Mouse (Mus musculus) mature B cell (primary cell): Measurements from ENCODE around the gene Wdr77.
"Not testable (repeated sequence)": the region's sequence is repeated elsewhere in the genome, so short reads cannot be mapped to it uniquely, and the experiment has no call there.

Experiments used
- in situ Hi-C: fragments of 300-500 bp; cut with MboI; formaldehyde crosslinking; loops from 2 replicates; pipeline ENCODE4 v1.14.3; 2019

The Wdr77 gene

DNA sequence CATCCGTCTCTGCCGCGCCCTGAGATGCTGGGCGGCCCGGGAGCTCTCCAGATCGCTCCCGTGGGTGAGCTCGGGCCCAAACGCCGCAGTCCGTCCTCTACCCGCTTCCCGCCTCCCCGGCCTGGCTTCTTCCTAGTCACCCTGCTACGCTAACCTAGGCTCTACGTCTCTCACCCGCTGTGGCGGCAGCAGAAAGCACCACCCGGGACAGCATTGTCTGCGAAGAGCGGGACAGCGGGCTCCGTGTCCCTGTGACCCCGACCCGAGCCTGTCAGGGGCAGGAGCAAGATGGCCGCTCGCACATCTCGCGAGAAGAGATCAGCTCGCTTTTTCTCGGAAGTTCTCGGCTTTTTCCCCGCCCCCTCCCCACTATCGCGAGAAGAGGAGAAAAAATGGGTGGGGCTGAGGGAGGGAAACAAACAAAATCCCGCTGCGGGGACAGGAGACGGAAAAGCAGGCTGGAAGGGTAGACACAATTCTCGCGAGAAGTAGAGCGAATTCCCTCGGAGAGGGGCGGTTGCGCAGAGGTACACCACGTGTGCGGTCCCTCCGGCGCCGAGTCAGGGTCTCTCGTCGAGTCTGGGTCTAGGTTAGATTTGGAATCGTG is at the start of gene Wdr77:
Gene Wdr77 (plus strand): TSS at position 396 of the 607 bp plus-strand sequence.
- in situ Hi-C loops, result no loop called here

- in situ Hi-C loops, result no loop called here
Measured at GRCm38 (mm10) chr3:105910519-105911190, 48.5 kb upstream of the Wdr77 start.

DNA sequence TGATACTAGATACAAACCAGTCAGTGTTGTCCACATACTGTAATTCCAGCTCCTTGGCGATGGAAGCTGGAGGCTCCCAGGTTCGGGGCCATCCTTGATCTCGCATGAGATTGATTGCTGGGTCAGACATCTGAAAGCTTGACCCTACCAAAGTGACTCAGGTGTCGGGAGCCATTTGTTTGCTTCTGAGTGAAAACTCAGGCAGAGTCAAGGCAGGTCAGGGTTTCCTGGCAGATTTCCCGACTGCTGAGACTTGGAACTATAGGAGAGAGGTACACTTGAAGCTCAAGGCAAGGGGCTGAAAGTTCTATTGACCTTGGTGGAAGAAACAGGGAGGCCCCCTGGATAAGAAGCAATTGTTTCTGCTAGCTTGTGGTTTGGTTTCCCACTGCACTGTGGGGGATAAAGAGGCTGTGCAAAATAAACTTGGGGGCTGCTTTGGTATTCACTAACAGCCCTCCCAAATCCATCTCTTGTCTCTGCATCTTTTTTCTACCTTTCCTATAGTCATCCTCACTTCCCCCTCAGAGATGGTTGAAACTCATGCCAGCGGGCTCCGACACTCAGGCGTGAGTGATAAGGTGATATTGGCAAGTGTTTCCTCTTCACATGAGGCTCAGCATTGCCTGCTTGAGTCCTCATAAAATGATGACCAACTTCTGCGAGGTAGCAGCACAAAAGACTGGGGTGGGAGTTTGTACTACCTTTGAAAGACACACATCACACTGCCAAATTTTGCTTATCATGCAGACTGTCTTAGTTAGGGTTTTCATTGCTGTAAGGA is 46.9 kb upstream of the Wdr77 start:
- in situ Hi-C loops, result no loop called here

DNA sequence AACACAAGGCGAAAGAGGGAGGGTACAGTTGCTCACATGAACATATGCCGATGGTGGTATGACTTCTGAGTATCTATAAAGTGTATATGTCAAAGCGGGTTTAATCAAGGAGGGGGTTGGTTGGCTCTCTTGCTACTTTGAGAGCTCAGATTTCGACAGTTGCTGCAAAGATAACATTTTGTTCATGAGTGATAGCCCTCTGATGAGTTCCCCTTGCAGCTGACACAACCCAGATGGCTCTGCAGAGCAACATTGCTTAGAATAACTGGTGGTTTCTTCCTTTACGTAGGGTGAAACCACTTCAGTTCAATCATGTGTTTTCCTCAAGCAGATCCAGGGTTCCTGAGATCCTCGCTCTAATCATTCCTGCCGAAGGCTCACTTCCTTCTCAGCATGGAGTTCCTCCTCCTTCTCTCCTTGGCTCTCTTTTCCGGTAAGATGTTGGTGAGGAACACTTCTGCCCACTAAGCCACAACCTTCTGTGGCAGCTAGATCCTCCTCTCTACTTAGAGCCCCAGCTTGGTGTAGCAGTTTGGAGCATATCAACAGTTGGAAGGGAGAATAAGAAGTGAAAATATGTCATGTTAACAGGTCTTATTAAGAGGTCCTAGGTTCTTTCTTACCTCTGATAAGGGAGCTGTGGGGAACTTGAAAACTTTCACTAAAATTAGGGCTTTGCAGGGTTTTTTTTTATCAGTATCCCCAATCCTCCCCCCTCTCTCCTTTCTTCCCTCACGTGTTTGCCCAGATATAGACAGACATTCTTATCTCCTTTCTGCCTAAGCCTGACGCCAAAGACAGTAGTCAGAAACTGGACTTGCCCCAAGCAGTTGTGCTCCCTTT is 45.1 kb upstream of the Wdr77 start:
- in situ Hi-C loops, result no loop called here

- in situ Hi-C loops, result no loop called here
Measured at GRCm38 (mm10) chr3:105915281-105915680, 43.9 kb upstream of the Wdr77 start.

- in situ Hi-C loops, result not testable (repeated sequence)
Measured at GRCm38 (mm10) chr3:105916455-105916854, 42.7 kb upstream of the Wdr77 start.

DNA sequence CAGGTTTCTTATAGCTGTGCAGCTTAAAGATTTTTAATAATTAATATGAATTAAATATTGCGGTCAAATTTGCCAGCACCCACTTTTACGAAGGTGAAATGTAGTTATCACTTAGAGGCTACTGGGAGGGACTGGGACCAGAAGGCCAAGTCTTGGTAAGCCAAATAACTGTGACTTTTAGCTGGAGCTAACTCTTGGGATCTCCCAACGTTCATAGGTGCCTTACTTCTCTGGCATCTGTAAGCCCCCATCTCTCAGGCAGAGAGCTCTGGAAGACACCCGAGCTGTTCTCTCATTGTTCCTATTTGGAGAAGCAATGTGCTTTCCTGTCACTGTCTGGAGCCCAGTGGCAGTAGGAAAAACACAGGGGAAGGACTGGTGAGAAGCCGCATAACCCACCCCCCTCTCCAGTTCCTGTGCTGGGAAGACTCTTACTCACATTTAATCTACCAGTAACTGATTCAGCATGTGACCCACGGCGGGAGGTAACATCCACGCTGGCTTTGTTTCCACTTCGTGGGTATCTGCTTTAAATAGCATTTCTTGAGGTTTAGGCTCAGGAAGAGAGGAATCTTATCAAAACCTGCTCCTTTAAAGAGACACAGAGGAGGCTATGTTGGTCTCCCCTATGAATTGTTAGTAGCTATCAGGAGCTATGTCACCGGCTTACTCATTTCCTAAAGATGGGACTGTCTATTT is 41.4 kb upstream of the Wdr77 start:
- in situ Hi-C loops, result no loop called here

GRCm38 (mm10) chr3:105918355-105918745 is 40.8 kb upstream of the Wdr77 start:
- in situ Hi-C loops, result no loop called here

- in situ Hi-C loops, result not testable (repeated sequence)
Measured at GRCm38 (mm10) chr3:105920743-105921142, 38.4 kb upstream of the Wdr77 start.

DNA sequence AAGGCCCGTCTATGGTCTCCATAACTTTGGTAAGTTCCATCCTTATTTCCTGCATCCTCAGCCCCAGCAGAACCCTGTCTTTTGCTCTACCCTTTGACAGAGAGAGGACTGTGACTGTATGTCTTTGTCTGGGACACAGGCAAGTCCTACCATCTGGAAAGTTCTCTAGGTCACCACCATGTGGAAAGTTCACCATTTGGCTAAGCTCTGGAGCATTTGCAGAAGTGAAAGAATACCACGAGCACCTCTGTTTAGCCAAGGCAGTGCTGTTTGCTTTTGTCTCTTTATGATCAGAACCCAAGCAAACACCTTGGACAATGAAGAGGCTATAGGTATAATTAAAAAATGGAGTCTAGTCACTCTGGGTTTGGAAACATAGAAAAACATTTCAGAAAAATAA is 37.2 kb upstream of the Wdr77 start:
- in situ Hi-C loops, result no loop called here

DNA sequence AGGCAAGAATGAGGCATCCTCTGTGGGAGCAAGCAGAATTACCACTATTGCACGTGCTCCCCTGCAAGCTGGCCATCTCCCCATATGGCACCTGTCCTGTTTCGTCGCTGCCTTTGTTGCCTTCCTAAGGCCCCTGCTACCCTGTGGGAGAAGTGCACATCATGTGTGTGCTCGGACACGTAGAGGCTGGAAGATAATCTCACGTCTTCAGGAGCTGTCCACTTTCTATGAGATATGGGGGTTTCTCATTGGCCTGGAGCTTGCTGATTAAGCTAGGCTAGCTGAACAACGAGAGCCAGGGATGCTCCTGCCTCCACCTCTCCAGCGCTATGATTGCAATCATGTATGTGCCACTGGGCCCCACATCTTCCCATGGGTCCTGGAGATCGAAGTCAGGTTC is 34.6 kb upstream of the Wdr77 start:
- in situ Hi-C loops, result no loop called here

- in situ Hi-C loops, result no loop called here
Measured at GRCm38 (mm10) chr3:105927561-105928194, 31.5 kb upstream of the Wdr77 start.

DNA sequence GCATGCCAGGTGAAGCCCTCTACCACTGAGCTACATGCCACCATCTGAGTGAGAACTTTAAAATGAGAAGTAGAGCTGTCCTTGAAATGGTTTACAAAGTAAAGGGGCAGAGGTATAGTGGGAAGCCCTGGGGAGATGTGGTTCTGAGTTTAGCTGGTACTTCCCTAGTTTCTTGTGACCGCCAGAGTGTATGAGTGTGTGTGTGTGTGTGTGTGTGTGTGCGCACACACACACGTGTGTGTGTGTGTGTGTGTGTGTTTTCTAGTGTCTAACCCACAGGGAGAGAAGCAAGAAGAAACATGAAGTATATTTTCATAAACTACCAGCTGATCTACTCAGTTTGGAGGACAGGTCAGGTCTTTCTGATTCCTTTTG is 31.0 kb upstream of the Wdr77 start:
- in situ Hi-C loops, result no loop called here

DNA sequence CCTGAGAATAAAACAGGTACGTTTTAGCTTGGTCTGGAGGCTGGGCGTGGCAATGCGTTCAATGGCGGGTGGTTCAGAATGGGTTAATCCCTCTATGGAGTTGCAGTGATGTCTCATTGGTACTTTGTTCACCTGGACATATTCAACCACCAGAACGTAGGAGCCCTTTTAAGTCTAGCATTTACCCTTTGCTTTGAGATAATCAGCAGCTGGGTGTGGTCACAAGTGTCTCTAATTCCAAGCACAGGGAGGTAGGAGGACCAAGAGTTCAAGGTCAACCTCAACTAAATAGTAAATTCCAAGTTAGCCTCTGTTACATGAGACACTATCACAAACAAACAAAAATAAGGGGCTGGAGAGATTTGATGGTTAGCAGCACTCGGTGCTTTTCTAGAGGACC is 30.4 kb upstream of the Wdr77 start:
- in situ Hi-C loops, result no loop called here

GRCm38 (mm10) chr3:105929821-105930220 is 29.3 kb upstream of the Wdr77 start:
- in situ Hi-C loops, result no loop called here

GRCm38 (mm10) chr3:105931095-105931494 is 28.1 kb upstream of the Wdr77 start:
- in situ Hi-C loops, result no loop called here

- in situ Hi-C loops, result no loop called here
Measured at GRCm38 (mm10) chr3:105932240-105933071, 26.7 kb upstream of the Wdr77 start, which contains the start of gene I830077J02Rik. I830077J02Rik (minus strand) TSS chr3:105932664.

DNA sequence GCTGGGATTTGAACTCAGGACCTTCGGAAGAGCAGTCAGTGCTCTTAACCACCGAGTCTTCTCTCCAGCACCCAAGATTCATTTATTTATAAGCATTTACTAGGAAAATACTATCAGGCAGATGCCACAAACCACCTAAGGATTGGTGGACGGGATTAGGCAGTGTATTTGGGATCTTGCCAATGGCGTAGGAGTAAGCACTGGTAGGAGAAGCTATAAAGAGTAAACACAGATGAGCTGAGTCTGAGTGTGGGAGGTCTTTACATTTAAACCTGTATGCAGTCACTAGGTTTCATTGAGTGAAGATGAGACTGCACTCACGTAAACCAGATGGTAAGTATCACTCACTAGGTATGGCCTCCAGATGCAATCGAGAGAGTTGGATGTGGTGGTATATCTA is 25.2 kb upstream of the Wdr77 start:
- in situ Hi-C loops, result no loop called here

GRCm38 (mm10) chr3:105935033-105935432 is 24.1 kb upstream of the Wdr77 start:
- in situ Hi-C loops, result no loop called here

DNA sequence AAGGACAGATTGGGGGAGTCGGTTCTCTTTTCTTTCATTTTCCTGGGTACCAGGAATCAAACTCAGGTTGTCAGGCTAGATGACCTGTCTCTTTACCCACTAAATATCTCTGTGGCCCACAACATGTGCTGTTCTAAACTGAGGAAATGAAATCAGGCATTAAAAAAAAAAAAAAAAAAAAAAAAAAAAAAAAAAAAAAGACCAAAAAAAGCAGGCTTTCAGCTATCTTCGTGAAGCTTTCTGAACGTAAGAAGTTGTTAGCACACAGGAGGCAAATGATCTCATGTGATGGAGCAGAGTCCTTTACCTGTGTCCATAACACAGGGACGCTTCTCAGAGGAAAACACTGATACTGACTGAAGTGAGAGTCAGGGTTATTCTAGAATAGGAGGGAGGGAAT is 23.1 kb upstream of the Wdr77 start:
- in situ Hi-C loops, result no loop called here
